Mouse (Mus musculus) olfactory bulb, adult 2 months (tissue): ENCODE data around the gene Tnfrsf21. TPM values are rescaled to one million over a fixed set of nuclear protein-coding genes. Genes with fewer than 3 reads are reported as not detected.
A peak's percentile ranks its signal among the peaks of the same experiment; 100 is the strongest.

ENCODE experiments used
- H3K27ac ChIP-seq: fragments of 200-500 bp; 2 replicates; pipeline ENCODE4 v1.5.1; 2012; ENCODE audit warnings: low read depth, low read length; ENCODE audit not compliant: insufficient read depth
- H3K4me1 ChIP-seq: fragments of 200-500 bp; 2 replicates; pipeline ENCODE4 v1.6.1; 2012; ENCODE audit warnings: low read length; ENCODE audit not compliant: control insufficient read depth, insufficient read depth
- H3K4me3 ChIP-seq: fragments of 200-500 bp; 2 replicates; pipeline ENCODE4 v1.5.1; 2012; ENCODE audit warnings: mild to moderate bottlenecking, low read depth, low read length, moderate library complexity; ENCODE audit not compliant: insufficient read depth
- CTCF ChIP-seq: fragments of 200-500 bp; IDR thresholded peaks from 2 replicates; pipeline ENCODE4 v1.5.1; 2012; ENCODE audit warnings: low read depth, mild to moderate bottlenecking, low read length, moderate library complexity; ENCODE audit not compliant: insufficient read depth
- POLR2A ChIP-seq: fragments of 200-500 bp; IDR thresholded peaks from 2 replicates; pipeline ENCODE4 v1.6.1; 2012; ENCODE audit warnings: mild to moderate bottlenecking, low read depth, low read length, moderate library complexity; ENCODE audit not compliant: insufficient read depth
- WGBS: fragments of 180-500 bp; shearing (Covaris S2); methylation state at CpG from one replicate; pipeline ENCODE4 v1.1.7; 2018; 5-methylcytosine and 5-hydroxymethylcytosine counted together
- polyA plus RNA-seq: library from polyadenylated mRNA; stranded (reverse); fragments of >200 nt; gene quantifications from 2 replicates; pipeline ENCODE4 v1.2.4, GENCODE M21; 2012; ENCODE audit warnings: low replicate concordance; ENCODE audit not compliant: missing spikeins, insufficient read depth, insufficient read length

The Tnfrsf21 gene
- polyA plus RNA-seq, 1 experiment: not detected

- H3K27ac ChIP-seq: no peak overlapping the region
- H3K4me3 ChIP-seq: no peak overlapping the region
- WGBS: 35% methylated on average over 4 of the region's 4 CpGs
- peaks cover 4% of the 10 kb centered on the region for H3K4me1 ChIP-seq
- TF ChIP-seq POLR2A (no peak), CTCF (no peak)
These were observed 28.7 kb upstream of the Tnfrsf21 start for GRCm38 (mm10) chr17:42987692-42988091.

GRCm38 (mm10) chr17:42989981-42990380 lies 26.4 kb upstream of the Tnfrsf21 start:
- H3K27ac ChIP-seq: no peak overlapping the region
- peaks cover 4% of the 10 kb centered on the region for H3K4me1 ChIP-seq
- 37% methylated on average over 4 of the region's 4 CpGs for WGBS
- TF ChIP-seq POLR2A (no peak), CTCF (no peak)
- no peak overlapping the region for H3K4me3 ChIP-seq

GRCm38 (mm10) chr17:42991112-42991511 lies 25.2 kb upstream of the Tnfrsf21 start:
- H3K4me1 ChIP-seq: peaks cover 4% of the 10 kb centered on the region
- WGBS: 44% methylated on average over 11 of the region's 11 CpGs
- no peak overlapping the region for H3K27ac ChIP-seq
- no peak overlapping the region for H3K4me3 ChIP-seq
- TF ChIP-seq POLR2A (no peak), CTCF (no peak)

- TF ChIP-seq POLR2A (no peak), CTCF (no peak)
- 75% methylated on average over 7 of the region's 7 CpGs for WGBS
- Histone ChIP-seq H3K4me1 (no peaks in the 10 kb centered on the region), H3K4me3 (no peak overlapping the region), H3K27ac (no peak overlapping the region)
These were observed 16.8 kb upstream of the Tnfrsf21 start for GRCm38 (mm10) chr17:42999446-42999977.

GRCm38 (mm10) chr17:43000598-43000997 lies 15.8 kb upstream of the Tnfrsf21 start:
- Histone ChIP-seq H3K4me1 (no peaks in the 10 kb centered on the region), H3K4me3 (no peak overlapping the region), H3K27ac (no peak overlapping the region)
- WGBS: 91% methylated on average over 7 of the region's 7 CpGs
- TF ChIP-seq CTCF (no peak), POLR2A (no peak)

- WGBS: 15% methylated on average over 6 of the region's 6 CpGs
- no peak for TF ChIP-seq POLR2A
- peak; percentile 83 for TF ChIP-seq CTCF
- H3K4me3 ChIP-seq: no peak overlapping the region
- H3K27ac ChIP-seq: no peak overlapping the region
- H3K4me1 ChIP-seq: no peaks in the 10 kb centered on the region
These were observed 3.6 kb upstream of the Tnfrsf21 start for GRCm38 (mm10) chr17:43012718-43013117.

- peak overlapping the region; percentile 71 for H3K4me3 ChIP-seq
- no peaks in the 10 kb centered on the region for H3K4me1 ChIP-seq
- WGBS: under 1% methylated on average over 39 of the region's 40 CpGs
- no peak for TF ChIP-seq CTCF
- TF ChIP-seq POLR2A: no peak
- peak overlapping the region; percentile 89 for H3K27ac ChIP-seq
These were observed 1.1 kb downstream of the Tnfrsf21 start for GRCm38 (mm10) chr17:43017341-43018052.

GRCm38 (mm10) chr17:43018071-43018470 lies 1.7 kb downstream of the Tnfrsf21 start:
- TF ChIP-seq POLR2A (no peak), CTCF (no peak)
- no peak overlapping the region for H3K27ac ChIP-seq
- no peaks in the 10 kb centered on the region for H3K4me1 ChIP-seq
- H3K4me3 ChIP-seq: peak overlapping the region; percentile 71

- TF ChIP-seq CTCF: no peak
- TF ChIP-seq POLR2A: no peak
- Histone ChIP-seq H3K4me3 (no peak overlapping the region), H3K27ac (no peak overlapping the region), H3K4me1 (no peaks in the 10 kb centered on the region)
- WGBS: 89% methylated on average over 9 of the region's 9 CpGs
These were observed 3.3 kb downstream of the Tnfrsf21 start for GRCm38 (mm10) chr17:43019660-43020059.
